Mouse (Mus musculus) forebrain, postnatal 0 days (tissue): ENCODE results near the gene U2af1. TPM values are rescaled to one million over a fixed set of nuclear protein-coding genes. Genes with fewer than 3 reads are reported as not detected.
A peak's percentile ranks its signal among the peaks of the same experiment; 100 is the strongest.

ENCODE experiments used
- ATAC-seq: fragments of 200-750 bp; cut with Nextera tagmentation; 2 replicates; pipeline ENCODE4 v1.8.0; 2017; ENCODE audit warnings: mild to moderate bottlenecking, moderate library complexity
- DNase-seq: peaks from one replicate; pipeline ENCODE4 v3.0.0-alpha.2; 2015
- H3K27ac ChIP-seq: fragments of 300-500 bp; sonication (generic); 2 replicates; pipeline ENCODE4 v1.5.1; 2014; ENCODE audit warnings: low read depth, mild to moderate bottlenecking, antibody characterized with exemption, low read length, moderate library complexity, mixed read lengths
- H3K27me3 ChIP-seq: fragments of 300-500 bp; sonication (generic); 2 replicates; pipeline ENCODE4 v1.6.1; 2014; ENCODE audit warnings: mild to moderate bottlenecking, low read length, mixed read lengths; ENCODE audit not compliant: insufficient read depth
- H3K36me3 ChIP-seq: fragments of 300-500 bp; sonication (generic); 2 replicates; pipeline ENCODE4 v1.6.1; 2014; ENCODE audit warnings: mild to moderate bottlenecking, moderate library complexity; ENCODE audit not compliant: insufficient read depth
- H3K4me1 ChIP-seq: fragments of 300-500 bp; sonication (generic); 2 replicates; pipeline ENCODE4 v1.6.1; 2014; ENCODE audit warnings: antibody characterized with exemption; ENCODE audit not compliant: insufficient read depth
- H3K4me2 ChIP-seq: fragments of 300-500 bp; sonication (generic); 2 replicates; pipeline ENCODE4 v1.6.1; 2014; ENCODE audit warnings: low read depth, mild to moderate bottlenecking, moderate library complexity
- H3K4me3 ChIP-seq: fragments of 300-500 bp; sonication (generic); 2 replicates; pipeline ENCODE4 v1.5.1; 2014; ENCODE audit warnings: low read depth, low read length, mixed read lengths
- H3K9ac ChIP-seq: fragments of 300-500 bp; sonication (generic); 2 replicates; pipeline ENCODE4 v1.6.1; 2014; ENCODE audit warnings: mild to moderate bottlenecking
- H3K9me3 ChIP-seq: fragments of 300-500 bp; sonication (generic); 2 replicates; pipeline ENCODE4 v1.6.1; 2016; ENCODE audit warnings: low read length
- CTCF ChIP-seq: sonication (generic); IDR thresholded peaks from 2 replicates; pipeline ENCODE4 v1.5.1; 2016; ENCODE audit warnings: antibody characterized with exemption, control low read depth, low read depth
- WGBS: fragments of 180-500 bp; shearing (Covaris S2); extraction: QIAGEN DNeasy Blood & Tissue Kit; methylation state at CpG from one replicate; pipeline ENCODE4 v1.1.7; 2014; 5-methylcytosine and 5-hydroxymethylcytosine counted together
- polyA plus RNA-seq: library from polyadenylated mRNA; unstranded; fragments of >200 nt; fragmentation: Nextera tagmentation; extraction: Ambion mirVana; gene quantifications from 2 replicates; pipeline ENCODE4 v1.2.1, GENCODE M21; 2015
- total RNA-seq: library from RNA; depleted of rRNA; stranded (reverse); fragments of >200 nt; gene quantifications from 2 replicates; pipeline ENCODE4 v1.2.3, GENCODE M21; 2014

Gene U2af1
- total and polyA plus RNA-seq, 2 experiments from 2014 or later: 86.4 to 264 TPM

DNA sequence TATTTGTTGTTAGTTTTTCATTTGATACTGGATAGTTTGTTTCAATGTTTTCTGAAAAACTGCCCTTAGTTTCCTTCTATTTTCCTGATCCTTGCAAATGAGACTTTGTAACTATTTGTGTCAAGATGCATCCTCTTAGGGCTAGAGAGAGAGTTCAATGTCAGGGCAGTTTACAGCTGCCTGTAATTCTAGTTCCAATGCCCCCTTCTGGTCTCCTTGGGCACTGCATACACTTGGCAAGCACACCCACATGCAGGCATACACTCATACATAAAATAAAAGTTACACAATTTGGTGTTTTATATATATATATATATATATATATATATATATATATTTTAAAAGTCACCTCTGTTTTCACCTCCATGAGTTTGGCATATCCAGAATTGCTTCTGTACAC lies 4.2 kb upstream of the U2af1 start:
- TF ChIP-seq CTCF: no peak
- Histone ChIP-seq H3K36me3 (no peaks in the 10 kb centered on the region), H3K4me3 (no peak overlapping the region), H3K27ac (no peak overlapping the region), H3K4me1 (0 out of 2 replicates have a peak, but pooled peaks cover 3% of the 10 kb centered on the region), H3K9ac (no peak overlapping the region), H3K4me2 (no peak overlapping the region), H3K27me3 (no peaks in the 10 kb centered on the region), H3K9me3 (no peaks in the 10 kb centered on the region)
- DNase-seq (no peak), ATAC-seq (no peak)

DNA sequence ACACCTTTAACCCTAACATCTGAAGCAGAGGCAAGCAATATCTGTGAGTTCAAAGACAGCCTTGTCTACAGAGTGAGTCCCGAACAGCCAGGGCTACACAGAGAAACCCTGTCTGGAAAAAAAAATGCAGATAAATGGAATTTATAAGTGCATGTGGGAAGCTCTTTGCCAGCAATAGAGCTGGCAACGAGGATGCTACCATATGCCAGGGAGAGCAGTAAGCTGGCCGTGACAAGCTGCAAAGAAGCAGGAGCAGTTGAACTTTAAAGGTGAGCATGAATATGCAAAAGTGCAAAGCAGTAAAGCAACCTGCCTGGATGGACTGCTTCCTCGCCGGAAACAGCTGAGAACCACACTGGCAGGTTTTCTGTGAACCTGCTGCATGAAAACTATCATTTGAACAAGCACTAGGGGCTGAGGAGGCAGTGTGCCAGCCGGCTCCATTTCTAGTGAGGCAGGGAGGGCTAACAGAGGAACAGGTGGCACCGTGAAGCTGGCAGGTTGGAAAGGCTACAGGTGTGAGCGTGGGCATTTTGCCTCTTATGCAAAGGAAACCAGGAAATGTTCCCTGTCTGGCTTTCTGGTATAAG lies 2.1 kb upstream of the U2af1 start:
- no peak overlapping the region for H3K9ac ChIP-seq
- TF ChIP-seq CTCF: peak; percentile 10; the same call in 1 of the 2 replicates
- peak; percentile 87 for DNase-seq
- peaks cover 12% of the 10 kb centered on the region for H3K4me1 ChIP-seq
- no peaks in the 10 kb centered on the region for H3K27me3 ChIP-seq
- ATAC-seq: no peak
- peaks cover 4% of the 10 kb centered on the region for H3K36me3 ChIP-seq
- H3K27ac ChIP-seq: peak overlapping the region; percentile 31; the same call in 1 of the 2 replicates
- 49% methylated on average over 8 of the region's 8 CpGs for WGBS
- no peaks in the 10 kb centered on the region for H3K9me3 ChIP-seq
- H3K4me2 ChIP-seq: no peak overlapping the region
- no peak overlapping the region for H3K4me3 ChIP-seq

DNA sequence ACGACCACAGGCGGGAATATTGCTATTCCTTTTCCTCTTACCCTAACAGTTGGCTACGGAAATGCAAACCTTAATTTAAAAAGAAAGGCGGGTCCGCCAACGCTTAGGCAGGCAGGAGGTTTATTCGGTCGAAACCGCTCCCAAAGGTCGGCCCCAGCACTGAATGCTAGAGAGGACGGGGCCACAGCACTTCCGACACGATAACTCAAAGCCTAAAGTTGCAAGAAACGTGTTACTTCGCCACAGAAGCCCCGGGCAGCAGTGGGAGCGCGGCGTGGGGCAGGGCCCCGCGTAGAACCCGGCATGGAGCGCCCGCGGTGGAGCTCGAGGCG lies 590 bp downstream of the U2af1 start:
- Histone ChIP-seq H3K27me3 (no peaks in the 10 kb centered on the region), H3K9me3 (no peaks in the 10 kb centered on the region), H3K9ac (peak overlapping the region; percentile 86), H3K4me3 (peak overlapping the region; percentile 99), H3K36me3 (peaks cover 24% of the 10 kb centered on the region), H3K4me2 (peak overlapping the region; percentile 88), H3K27ac (peak overlapping the region; percentile 88), H3K4me1 (peaks cover 12% of the 10 kb centered on the region)
- TF ChIP-seq CTCF: no peak
- DNase-seq (no peak), ATAC-seq (no peak)
- WGBS: 3% methylated on average over 26 of the region's 27 CpGs

DNA sequence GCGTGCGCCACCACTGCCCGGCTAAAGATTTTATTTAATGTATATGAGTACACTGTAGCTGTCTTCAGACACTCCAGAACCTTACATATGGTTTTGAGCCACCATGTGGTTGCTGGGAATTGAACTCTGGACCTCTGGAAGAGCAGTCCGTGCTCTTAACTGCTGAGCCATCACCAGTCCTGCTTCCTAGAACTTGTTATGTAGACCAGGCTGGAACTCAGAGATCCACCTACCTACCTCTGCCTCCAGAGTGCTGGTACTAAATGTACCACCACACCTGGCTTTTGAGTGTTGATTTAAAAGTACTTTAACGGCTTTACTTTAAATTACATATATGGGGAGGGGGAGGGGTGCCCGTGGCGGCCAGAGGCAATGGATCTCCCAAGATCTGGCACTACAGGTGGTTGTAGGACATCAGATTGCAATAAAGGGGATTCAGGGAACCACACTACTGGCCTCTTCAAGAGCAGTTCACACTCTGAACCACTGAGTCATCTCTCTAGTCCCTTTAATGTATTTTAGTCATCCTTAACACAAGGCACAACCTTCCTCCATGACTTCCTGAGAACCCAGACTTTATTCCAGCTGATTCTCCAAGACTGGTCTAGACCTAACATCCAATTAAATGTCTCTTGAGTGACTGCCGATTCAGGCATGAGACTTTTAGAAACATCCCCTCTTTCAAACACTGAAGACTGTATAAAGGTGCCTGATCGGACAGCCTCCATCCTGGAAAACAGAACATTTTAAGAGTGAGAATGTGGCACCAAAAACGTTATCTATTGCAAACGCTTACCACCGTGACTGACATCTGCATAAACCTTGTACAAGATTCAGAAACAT lies 1.3 kb downstream of the U2af1 start:
- Histone ChIP-seq H3K36me3 (peaks cover 31% of the 10 kb centered on the region), H3K4me3 (peak overlapping the region; percentile 99), H3K9ac (peak overlapping the region; percentile 86), H3K4me1 (peaks cover 12% of the 10 kb centered on the region), H3K4me2 (peak overlapping the region; percentile 88), H3K27ac (no peak overlapping the region), H3K27me3 (no peaks in the 10 kb centered on the region), H3K9me3 (no peaks in the 10 kb centered on the region)
- no peak for TF ChIP-seq CTCF
- ATAC-seq: no peak
- no peak for DNase-seq
- 53% methylated on average over 12 of the region's 12 CpGs for WGBS

DNA sequence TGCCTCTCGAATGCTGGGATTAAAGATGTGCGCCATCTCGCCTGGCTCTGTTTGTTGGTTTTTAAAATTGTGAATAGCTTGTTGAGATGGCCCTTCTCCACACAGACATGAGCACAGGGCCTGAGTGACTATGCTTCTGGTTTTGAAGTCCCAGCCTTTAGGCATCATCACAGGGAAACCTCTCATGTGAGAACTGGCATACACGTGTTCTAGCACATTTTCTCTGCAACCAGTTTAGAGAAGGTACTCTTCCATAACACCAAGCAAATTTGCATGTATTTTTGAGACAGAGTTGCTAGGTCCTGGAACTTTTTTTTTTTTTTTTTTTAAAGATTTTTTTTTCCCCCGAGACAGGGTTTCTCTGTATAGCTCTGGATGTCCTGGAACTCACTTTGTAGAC lies 2.0 kb downstream of the U2af1 start:
- 78% methylated on average over 5 of the region's 5 CpGs for WGBS
- DNase-seq: no peak
- Histone ChIP-seq H3K36me3 (peaks cover 38% of the 10 kb centered on the region), H3K4me2 (no peak overlapping the region), H3K4me3 (no peak overlapping the region), H3K4me1 (peaks cover 12% of the 10 kb centered on the region), H3K9ac (no peak overlapping the region), H3K9me3 (no peaks in the 10 kb centered on the region), H3K27ac (no peak overlapping the region), H3K27me3 (no peaks in the 10 kb centered on the region)
- ATAC-seq: no peak
- no peak for TF ChIP-seq CTCF

DNA sequence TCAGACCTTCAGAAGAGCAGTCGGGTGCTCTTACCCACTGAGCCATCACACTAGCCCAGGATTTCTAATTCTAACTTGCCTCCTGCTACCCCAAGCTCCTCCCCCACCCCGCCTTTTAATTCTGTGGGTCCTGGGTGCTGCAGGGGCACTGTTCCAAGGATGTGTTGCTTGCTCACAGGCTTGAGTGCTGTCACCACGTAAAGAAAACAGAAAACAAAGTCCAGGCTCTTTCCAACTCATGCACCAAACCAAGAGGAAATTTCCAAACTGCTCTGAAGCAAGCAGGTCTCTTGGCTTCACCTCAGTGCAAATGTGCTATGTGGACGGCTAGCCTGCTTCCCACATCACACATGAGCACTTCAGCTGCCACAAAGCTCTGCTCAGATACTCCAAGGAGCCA lies 3.3 kb downstream of the U2af1 start:
- Histone ChIP-seq H3K9ac (no peak overlapping the region), H3K4me2 (no peak overlapping the region), H3K36me3 (peaks cover 51% of the 10 kb centered on the region), H3K9me3 (no peaks in the 10 kb centered on the region), H3K27me3 (no peaks in the 10 kb centered on the region), H3K4me1 (peaks cover 9% of the 10 kb centered on the region), H3K4me3 (no peak overlapping the region), H3K27ac (no peak overlapping the region)
- no peak for TF ChIP-seq CTCF
- DNase-seq (no peak), ATAC-seq (no peak)
- WGBS: 67% methylated on average over 4 of the region's 4 CpGs

DNA sequence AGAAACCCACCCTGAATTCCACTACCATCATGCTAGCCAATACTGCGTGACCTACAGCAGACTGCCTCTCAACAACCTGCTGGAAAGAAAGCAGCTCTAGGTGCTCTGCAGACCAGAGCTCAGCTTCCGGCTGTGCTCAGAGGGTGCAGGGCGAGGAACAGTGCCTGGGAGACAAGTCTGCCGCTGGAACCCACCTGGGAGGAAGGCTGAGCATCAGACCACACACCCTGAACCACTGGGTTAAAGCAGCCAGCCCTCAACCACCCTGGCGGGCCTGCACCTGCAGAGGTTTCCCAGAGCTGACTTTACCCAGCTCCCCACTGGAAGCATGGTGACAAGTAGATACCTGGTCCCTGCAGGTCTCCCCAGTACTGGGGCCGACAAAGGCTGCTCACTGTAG lies 5.4 kb downstream of the U2af1 start:
- H3K9ac ChIP-seq: no peak overlapping the region
- no peak for TF ChIP-seq CTCF
- WGBS: 89% methylated on average over 6 of the region's 6 CpGs
- H3K4me1 ChIP-seq: peaks cover 9% of the 10 kb centered on the region
- ATAC-seq (no peak), DNase-seq (no peak)
- H3K27me3 ChIP-seq: no peaks in the 10 kb centered on the region
- no peak overlapping the region for H3K4me2 ChIP-seq
- H3K27ac ChIP-seq: no peak overlapping the region
- peaks cover 71% of the 10 kb centered on the region for H3K36me3 ChIP-seq
- H3K9me3 ChIP-seq: no peaks in the 10 kb centered on the region
- no peak overlapping the region for H3K4me3 ChIP-seq
